Mouse (Mus musculus) left cerebral cortex, adult 9 months (tissue): ENCODE results near the gene Thrsp.
A peak's percentile ranks its signal among the peaks of the same experiment; 100 is the strongest.
"Not testable (repeated sequence)": the region's sequence is repeated elsewhere in the genome, so short reads cannot be mapped to it uniquely, and the experiment has no call there.

Experiments
- DNase-seq, 2 experiments: peaks; one replicate each; pipeline ENCODE4 v3.0.0; 2022; ENCODE audit warnings: low spot score in 2 of 2

Thrsp gene

DNA sequence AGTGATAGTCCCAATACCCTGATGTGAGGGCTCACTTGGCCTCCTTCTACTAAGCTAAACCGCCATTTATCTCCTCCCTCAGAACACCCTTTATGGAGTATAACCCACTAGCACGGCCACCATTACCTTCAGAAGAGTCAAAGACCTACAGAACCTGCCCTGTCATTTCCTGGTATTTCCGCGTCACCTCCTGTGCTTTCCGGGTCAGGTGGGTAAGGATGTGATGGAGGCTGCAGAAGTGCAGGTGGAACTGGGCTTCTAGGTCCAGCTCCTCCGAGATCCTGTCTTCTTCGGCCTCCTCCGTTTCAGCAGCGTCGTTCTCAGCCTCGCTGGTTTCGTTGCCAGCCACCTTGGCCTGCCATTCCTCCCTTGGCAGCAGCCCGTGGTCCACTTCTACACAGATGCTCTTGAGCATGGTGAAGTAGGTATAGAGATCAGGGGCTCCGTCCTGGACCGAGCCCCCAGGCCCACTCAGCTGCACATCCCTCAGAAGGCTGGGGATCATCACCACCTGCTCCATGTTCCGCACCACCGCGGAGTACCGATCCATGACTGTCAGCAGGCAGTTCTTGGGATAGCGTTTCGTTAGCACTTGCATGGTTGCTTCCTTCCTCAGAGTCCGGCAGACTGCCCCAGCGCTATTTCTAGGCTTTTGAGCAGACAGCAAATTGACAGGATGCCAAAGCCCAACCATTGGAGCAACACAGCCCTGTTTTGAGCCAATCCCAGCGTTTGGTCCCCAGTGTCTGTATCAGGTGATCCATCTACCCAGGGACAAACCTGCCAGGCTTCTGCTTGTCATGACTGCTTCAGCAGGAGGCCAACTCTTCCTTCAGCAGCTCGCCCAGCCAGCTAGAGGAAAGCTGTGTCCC, at the start of gene Thrsp:
Gene Thrsp (minus strand): TSS at position 825 of the 872 bp plus-strand sequence.
- DNase-seq: peak; percentile 62 to 77

DNA sequence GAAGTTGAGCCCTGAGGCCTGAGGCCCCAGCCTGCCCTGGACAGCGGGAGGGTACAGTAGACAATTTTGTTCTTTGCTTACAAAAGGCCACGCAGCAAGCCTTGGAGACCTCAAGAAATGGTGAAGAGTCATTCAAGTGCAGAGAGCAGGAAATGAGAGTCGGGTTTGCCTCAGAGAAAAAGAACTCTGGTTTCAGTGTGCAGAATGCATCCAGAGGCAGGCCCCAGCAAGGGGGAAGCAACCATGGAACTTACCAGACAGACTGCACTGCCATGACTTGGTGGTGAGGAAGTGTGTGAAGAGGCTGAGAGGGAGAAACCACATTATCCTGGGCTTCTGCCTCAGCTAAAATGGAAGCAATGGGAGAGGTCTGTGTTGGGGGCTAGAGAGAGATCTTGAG, 38.0 kb upstream of the Thrsp start:
- DNase-seq: no peak

DNA sequence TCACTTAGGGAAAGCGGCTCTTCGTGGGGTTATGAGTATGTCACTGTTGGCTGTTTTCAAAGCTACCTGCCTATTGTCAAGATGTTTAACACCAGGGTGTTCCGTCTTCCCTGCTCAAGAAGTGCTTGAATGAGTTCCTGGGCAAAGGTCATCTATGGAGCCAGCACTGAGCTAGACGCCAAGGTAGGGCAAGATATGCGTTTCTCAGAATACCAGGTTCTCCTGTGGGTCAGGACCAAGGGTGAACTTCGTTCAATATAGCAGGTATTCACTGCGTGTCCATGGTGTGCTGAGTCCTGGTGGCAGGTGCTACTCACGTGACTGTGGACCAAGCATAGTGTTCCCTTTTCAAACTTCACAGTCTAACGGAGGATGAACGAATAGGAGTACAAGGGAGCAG, 37.3 kb upstream of the Thrsp start:
- no peak for DNase-seq

DNA sequence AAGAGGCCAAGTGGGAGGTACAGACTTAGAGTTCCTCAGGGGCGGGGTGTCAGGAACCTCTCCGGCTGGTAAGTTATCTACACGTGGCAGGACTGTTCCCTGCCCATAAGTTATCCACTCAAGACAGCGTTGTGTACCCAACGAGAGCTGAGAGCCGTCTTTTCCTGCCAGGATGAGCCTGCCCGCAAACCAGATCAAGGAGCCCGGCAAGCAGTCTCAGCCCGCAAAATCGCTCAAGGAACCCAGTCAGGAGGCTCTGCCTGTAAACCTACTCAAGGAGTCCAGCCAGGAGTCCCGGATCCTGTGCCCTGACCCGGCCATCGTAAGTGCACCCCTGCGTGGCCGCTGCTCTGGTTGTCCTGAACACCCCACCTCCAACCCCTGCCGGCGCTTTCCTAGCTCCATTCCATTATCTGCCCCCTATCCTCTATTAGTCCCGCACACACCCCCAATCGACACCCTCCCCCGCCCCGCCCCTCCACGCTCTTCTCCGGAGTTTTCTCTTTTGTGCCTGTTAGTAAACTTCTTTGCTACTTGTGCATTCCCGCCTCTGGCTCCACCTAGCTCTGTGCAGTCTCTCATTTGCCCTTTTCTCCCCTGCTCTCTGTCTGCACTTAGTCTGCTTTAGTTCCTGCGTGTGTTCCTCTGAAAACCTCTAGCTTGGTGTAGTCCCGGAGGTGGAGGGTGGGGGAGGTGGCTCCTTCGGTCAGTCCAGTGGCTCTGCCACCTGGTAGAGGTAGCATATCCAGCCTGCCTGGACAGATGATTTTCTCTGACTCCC, 35.8 kb upstream of the Thrsp start:
- DNase-seq: no peak

DNA sequence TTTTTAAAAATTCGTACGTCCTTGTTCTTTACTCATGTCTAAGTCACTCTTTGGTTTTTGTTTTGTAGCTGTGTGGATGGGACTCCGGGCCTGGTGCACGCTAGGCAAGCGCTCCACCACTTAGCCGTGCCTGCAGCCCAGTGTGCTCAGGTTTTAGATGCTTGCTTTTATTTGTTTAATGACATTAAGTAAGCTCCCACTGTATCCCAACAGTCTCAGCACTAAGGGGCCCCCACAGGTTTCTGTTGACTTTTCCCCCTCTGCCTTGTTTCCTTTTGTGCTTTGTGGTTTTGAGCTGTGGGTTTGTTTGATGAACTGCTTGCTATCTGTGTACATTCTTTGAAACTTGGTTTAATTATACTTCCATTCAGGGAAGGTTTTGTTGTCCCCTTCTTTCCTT, 34.7 kb upstream of the Thrsp start:
- no peak for DNase-seq

DNA sequence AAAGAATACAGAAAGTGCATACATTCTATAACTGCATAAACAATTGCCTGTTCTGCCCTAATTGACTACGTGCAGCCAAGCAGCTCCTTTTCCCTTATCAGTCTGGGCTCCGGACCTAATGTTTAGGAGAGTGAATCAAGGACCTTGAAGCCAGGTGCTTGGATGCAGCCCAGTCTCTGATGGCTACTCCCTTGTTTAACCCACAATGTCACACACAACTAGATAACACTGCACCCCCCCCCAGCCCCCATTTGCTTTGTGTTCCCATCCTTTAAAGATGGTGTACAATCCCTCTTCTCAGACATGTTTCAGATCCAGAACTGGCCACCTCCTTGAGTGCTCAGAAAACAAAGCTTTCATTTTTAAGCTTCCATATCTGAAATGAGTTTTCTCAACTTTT, 33.5 kb upstream of the Thrsp start, which contains the start of gene Kctd14:
Gene Kctd14 (plus strand): TSS at position 301 of the 400 bp plus-strand sequence.
- not testable (repeated sequence) for DNase-seq

DNA sequence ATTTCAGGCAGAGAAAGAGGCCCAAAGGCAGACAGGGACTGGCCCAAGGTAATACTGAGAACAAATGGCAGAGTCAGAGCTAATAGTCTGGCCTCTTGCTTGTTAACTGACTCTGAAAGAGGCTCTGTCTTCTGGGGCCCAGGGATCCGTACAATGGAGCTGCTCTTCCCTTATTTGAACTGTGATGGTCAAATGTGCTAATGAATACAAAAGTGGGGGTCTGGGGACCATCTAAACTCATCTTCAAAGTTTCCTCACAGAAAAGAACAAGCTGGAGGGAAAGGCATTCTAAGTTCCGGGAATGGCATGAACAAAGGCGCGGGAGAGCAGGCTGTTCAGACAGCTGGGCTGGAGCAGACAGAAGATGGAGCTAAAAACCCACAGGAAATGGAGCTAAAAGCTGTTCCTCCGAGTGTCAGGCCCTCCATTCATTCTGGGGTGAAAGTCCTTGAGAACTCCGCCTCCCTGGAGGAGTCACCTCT, 29.6 kb upstream of the Thrsp start:
- peak in 1 of 2 experiments; percentile 32 for DNase-seq

DNA sequence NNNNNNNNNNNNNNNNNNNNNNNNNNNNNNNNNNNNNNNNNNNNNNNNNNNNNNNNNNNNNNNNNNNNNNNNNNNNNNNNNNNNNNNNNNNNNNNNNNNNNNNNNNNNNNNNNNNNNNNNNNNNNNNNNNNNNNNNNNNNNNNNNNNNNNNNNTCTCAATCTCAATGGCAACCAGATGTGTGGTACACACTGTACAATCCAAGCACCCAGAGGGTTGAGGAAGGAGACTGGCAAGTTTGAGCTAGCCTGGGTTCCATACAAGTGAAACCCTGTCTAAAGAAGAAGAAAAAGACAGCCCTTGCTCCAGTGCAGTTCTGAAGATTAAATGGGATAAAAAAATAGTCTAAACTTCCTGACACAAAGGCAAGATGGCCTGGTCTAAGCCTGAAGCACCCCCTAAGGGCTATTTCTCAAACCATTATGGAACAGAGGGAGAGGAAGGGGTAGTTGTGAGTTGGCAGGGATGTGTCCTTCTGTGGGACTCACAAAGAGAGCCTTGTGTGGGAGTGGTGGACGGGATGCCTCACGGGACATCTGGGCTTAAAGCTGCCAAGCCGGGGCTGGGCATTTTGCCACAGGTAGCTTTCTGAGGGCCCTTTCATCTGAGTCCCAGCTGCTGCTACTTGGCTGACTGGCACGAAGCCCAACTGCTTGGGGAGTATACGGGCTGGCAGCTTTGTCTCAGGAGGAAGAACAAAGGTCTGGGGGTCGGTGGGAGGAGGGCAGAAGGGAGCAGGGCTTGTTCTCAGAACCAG, 28.8 kb upstream of the Thrsp start:
- peak; percentile 89 to 94 for DNase-seq

DNA sequence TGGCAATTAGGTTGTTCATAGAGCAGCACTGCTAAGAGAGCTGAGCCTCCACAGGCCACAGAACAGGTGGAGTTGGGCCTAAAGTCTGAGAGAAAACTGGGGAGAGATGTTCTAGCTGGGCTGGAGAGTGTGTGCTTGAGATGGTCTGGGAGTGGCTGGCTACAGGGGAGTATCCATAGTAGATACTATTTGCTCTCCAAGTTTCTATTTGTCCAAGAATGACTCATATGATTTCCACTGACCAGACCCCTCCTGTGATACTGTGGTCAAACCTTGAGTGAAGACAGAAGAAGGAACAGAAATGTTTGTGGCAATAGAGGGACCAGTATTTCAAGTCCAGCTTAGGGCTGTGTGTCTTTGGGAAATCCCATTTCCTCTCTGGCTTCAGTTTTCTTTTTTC, 21.5 kb upstream of the Thrsp start:
- DNase-seq: no peak

DNA sequence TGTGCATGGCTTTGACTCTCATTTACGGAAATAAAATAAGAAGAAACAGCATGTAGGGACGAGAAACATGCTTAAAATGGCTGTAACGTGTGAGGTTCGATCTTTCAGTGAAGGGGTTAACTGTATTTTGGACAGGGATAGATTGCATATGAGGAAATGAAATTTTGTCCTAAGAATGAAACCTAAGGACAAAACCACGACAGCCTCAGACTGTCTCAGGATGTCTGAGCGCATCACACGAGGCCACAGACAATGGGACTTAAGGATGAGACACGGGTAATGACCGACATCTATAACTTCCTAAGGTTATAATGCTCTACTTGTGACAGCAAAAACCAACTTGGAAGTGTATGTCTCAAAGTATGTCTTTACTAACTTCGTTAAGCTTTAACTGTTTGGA, 17.0 kb upstream of the Thrsp start:
- no peak for DNase-seq

DNA sequence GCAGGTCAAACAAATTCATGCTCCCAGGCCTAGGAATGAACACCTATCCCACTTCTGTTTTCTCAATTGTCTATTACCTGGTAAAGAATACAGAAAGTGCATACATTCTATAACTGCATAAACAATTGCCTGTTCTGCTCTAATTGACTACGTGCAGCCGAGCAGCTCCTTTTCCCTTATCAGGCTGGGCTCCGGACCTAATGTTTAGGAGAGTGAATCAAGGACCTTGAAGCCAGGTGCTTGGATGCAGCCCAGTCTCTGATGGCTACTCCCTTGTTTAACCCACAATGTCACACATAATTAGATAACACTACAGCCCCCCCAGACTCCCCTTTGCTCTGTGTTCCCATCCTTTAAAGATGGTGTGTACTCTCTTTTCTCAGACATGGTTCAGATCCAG, 16.0 kb upstream of the Thrsp start:
- DNase-seq: not testable (repeated sequence)

DNA sequence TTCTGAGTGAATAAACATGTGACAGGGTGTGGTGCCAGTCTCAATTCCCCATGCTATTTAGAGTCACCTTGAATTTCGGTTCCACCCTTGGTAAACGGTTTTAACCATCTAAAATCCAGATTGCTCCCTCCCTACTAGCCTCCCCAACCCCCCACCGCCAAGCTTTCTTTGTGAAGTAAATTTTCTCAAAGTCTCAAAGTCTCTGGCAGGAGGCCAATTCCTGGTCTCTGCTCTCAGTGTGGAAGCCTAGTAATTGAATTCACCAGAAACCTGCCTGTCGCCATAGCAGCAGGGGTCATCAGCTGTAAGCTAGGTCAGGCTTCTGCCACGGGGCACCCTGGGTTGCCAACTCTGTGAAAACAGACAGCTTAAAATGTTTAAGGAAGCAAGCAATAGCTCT, 12.2 kb upstream of the Thrsp start:
- no peak for DNase-seq

DNA sequence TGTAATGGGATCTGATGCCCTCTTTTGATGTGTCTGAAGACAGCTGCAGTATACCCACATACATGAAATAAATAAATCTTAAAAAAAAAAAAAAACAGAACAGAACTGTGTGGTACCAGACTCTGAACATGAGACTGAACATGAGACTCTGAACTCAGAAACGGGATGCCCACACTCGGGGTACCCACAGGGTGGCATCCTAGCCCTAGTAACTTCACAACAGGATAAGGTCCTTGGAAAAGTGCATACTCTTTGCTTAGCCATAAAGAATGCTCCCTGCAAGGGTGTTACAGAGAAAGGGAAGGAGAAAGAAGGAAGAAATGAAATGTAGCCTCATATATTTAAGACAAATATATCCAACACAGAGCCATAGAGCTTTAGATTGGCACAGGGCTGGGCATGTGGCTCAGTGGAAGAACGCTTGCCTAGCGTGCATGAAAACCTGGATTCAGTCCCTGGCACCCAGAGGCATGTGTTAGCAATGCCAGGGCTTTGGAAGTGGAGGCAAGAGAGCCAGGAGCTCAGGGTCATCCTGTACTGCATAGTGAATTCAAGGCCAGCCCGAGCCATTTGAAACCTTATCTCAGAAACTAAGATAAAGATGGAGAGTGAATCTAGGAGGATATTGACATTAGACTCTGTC, 10.4 kb upstream of the Thrsp start:
- DNase-seq: no peak

DNA sequence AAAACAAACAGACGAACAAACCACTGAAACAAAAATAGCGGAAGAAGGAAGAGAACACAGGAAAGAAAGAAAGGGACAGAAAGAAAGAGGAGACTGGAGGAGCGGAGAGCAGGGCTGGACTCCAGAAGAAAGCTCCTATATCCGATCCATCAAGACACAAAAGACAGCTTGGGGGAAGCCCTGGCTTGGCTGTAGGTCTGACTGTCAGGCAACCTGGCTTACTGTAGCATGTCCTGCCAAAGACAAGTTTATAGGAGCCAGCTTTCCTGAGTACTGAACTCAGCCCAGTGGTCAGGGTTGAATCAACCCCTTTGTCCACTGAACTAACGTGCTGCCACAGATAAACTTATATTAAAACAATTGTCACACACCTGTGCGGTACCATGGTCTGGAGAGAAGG, 9.8 kb upstream of the Thrsp start:
- no peak for DNase-seq

DNA sequence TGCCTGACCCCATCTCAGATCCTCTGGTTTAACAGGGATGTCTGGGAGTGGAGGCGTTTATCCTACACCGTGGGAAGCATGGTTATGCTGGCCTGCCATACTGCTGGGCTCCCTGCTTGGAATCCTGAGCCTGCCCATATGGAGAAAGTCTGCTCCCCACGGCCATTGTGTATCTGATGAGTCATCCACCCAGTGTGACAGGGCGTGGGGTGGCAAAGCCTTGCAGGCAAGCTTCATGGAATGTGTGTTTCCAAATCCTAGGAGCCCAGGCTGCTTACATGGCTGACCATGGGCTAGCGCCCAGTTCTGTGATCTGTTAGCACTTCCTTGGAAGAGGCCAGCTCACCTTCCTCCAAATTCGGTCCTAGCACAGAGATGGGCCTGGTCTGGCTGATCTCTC, 9.0 kb upstream of the Thrsp start:
- peak in 1 of 2 experiments; percentile 42 for DNase-seq

DNA sequence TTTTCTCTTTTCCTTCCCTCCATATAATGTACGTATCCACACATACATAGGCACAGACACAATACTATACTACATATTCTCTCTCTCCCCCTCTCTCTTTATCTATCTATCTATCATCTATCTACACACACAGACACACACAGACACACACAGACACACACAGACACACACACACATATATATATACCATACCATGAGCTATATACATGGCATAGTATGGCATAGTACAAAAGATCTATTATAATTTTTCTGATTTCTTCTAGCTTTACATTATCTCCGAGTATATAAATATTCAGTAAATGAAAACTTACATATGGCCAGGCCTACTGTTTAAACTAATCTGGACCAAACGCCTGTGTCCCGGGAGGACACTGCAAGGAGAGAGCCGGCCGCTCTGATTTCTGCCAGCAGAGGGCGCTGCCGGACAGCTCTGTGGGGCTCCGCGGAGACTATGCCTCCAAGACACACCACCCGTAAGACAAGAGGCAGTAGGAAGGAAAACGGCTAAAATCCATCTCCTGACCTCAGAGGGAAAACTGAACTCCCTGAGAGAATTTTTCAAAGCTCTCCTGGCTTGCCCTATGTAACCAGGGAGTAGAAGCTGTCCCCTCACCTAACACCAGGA, 7.2 kb upstream of the Thrsp start:
- peak in 1 of 2 experiments; percentile 92 for DNase-seq

DNA sequence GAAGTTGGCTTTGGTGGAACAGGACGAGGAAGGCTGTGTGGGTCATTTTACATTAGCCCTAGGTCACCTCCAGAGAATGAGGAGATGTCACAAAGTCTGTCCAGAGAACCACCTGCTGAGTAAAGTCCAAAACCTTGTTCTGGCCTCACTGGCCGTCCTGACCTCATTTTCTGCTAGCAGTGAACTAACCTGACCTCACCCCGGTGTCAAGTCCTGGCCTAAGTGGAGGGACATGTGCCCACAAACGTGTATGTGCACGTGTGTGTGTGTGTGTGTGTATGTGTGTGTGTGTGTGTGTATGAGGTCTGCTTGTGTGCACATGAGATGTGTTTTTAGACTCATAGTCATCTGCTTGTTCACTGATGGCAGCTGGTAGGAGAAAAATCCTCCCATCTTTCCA, 6.2 kb upstream of the Thrsp start:
- DNase-seq: no peak

DNA sequence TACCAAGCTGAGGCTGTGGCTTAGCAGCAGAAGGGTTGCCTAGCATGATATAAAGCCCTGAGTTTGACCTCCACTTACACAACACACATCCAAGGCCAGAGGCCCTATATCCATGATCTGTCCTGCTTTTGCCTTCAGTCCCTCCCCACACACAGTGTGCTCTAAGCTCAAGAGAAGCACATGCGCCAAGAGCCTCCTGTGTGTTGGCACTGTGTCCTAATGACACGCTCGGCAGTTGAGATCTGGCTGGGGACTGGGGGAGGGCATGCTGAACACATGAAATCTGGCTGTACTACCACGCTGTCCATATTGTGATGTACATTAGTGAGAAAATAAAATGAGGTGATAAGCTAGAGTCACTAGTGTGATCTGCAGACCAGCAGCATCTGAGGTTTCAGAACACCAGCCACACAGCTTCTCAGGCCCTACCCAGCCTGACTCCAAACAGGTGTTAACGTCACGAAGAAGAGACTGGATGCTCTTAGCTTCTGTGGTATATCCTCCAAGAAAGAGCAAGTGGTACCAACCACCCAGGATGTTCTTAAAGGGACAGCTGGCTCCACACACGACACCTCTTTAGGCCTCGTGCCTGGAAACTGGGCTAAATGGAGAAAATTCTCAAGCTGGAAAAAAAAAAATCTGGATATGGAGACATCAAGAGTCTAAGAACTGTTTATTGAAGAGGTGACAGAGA, 3.6 kb upstream of the Thrsp start:
- DNase-seq: peak in 1 of 2 experiments; percentile 31

DNA sequence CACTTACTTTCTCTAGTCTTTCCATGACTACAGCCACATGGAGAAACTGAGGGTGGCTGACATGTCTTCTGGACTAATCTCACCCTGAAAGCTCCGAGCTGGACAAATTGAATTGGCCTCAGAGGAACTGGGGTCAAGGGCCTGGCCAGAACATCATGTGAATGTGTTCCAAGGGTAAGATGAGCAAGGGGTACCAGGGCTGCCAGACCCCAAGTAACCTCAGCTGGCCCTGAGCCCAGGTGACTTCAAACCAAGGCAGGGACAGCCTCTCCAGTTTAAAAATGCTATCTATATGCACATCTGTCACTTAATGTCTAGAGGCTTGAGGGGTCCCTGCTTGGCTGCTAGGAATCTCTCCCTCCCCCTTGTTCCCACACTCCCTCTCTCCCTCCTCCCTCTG, 2.9 kb upstream of the Thrsp start:
- no peak for DNase-seq

DNA sequence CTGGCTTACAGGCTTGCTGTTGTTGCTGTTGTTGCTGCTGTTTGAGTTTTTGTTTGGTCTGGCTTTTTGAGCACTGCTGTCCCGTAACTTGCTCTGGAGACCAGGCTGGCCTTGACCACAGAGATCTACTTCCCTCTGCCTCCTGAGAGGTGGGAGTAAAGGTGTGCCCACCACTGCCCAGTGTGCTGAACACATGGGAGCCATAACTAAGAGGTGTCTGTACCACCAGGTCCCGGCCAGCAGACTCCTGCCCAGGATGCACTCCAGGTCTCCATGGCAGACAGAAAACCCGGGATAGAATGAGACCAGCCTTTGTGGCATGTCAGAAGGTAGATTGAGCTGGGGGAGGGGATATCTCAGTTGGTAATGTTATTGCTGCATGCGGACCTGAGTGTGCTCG, 1.6 kb upstream of the Thrsp start:
- DNase-seq: no peak
